Mouse (Mus musculus) G1E (cell line): ENCODE measurements around the gene Akap13.

Experiments used
- CTCF ChIP-seq: IDR thresholded peaks from 2 replicates; pipeline ENCODE4 v1.5.1; 2012; ENCODE audit warnings: low read depth, low read length, inconsistent platforms, mixed read lengths
- GATA1 ChIP-seq: IDR thresholded peaks from 2 replicates; pipeline ENCODE4 v1.6.1; 2012; ENCODE audit warnings: borderline replicate concordance, low read length, inconsistent platforms, mixed read lengths
- GATA2 ChIP-seq: IDR thresholded peaks from 2 replicates; pipeline ENCODE4 v1.6.1; 2012; ENCODE audit warnings: low read depth, low read length, inconsistent platforms, borderline replicate concordance
- POLR2AphosphoS5 ChIP-seq: IDR thresholded peaks from 2 replicates; pipeline ENCODE4 v1.6.1; 2012; ENCODE audit warnings: low read depth, low read length, inconsistent platforms; ENCODE audit not compliant: insufficient replicate concordance
- TAL1 ChIP-seq: conservative IDR thresholded peaks from 2 replicates; pipeline ENCODE4 v1.6.1; 2012; ENCODE audit warnings: low read depth, low read length, inconsistent platforms, mixed read lengths

- TF ChIP-seq GATA1 = no peak
- TF ChIP-seq CTCF = no peak
- TF ChIP-seq POLR2AphosphoS5 = no peak
- TF ChIP-seq TAL1 = no peak
- no peak for TF ChIP-seq GATA2
Observed at GRCm38 (mm10) chr7:75633393-75633792, 178.1 kb downstream of the Akap13 start.
